Mouse (Mus musculus) common myeloid progenitor, adult 5-6 weeks (primary cell): ENCODE data around the gene Gm10999. TPM values are rescaled to one million over a fixed set of nuclear protein-coding genes. Genes with fewer than 3 reads are reported as not detected.
"Not testable (repeated sequence)": the region's sequence is repeated elsewhere in the genome, so short reads cannot be mapped to it uniquely, and the experiment has no call there.

Source experiments
- ATAC-seq: replicated peaks from 2 replicates; pipeline ENCODE4 v1.8.0; 2016; ENCODE audit warnings: low read depth, mild to moderate bottlenecking, moderate TSS enrichment, inconsistent platforms; ENCODE audit not compliant: poor library complexity, severe bottlenecking
- total RNA-seq: library from RNA; stranded (forward); fragments of 200-1000, 187-1606 nt; gene quantifications from 2 replicates; pipeline ENCODE4 v1.2.3, GENCODE M21; 2017

Gene Gm10999
- not detected in 2 replicates for total RNA-seq

- no peak for ATAC-seq
These were observed at the start of gene Gm10999 for GRCm38 (mm10) chr8:129131561-129131960. Gene Gm10999 (minus strand): TSS chr8:129131661.

GRCm38 (mm10) chr8:129133475-129133874 lies 2.0 kb upstream of the Gm10999 start:
- no peak for ATAC-seq

DNA sequence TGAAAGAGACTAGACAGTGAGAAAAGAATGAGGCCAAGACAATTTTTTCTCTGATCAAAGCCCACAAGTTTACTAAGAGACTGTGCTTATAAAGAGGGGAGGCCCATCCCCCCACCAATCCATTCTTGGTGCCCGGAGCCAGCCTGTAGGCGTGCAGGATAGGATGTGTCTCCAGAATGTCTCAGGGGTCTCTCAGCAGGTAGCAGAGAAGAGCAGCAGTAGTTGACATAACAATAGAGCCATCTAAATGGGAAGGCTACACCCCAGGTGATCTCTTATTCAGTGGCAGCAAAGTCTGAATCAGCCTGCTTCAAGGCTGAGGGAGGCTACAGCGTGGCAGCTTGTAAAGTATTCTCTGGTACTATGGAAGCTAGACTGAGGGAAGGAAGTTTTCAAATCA lies 15.7 kb downstream of the Gm10999 start:
- not testable (repeated sequence) for ATAC-seq

Other genes with a start within 250 kb of the Gm10999 start
- gene Ccdc7a, start 66.1 kb downstream of the Gm10999 start, total RNA-seq, result not detected in 2 replicates
- gene Ccdc7b, start 64.5 kb downstream of the Gm10999 start, total RNA-seq, result not detected in 2 replicates
- 23.7 and 34.7 TPM in 2 replicates for gene 2610044O15Rik8, start 102.7 kb upstream of the Gm10999 start, total RNA-seq